Mouse (Mus musculus) T-helper 2 cell (primary cell): ENCODE results near the gene Olfr206.
"Not testable (repeated sequence)": the region's sequence is repeated elsewhere in the genome, so short reads cannot be mapped to it uniquely, and the experiment has no call there.

Experiments
- in situ Hi-C: fragments of 300-600 bp; cut with MboI, MseI; formaldehyde crosslinking; loops from one replicate; pipeline ENCODE4 v1.15.1; 2025; ENCODE audit warnings: high pct_unique_total_duplicates

The Olfr206 gene

DNA sequence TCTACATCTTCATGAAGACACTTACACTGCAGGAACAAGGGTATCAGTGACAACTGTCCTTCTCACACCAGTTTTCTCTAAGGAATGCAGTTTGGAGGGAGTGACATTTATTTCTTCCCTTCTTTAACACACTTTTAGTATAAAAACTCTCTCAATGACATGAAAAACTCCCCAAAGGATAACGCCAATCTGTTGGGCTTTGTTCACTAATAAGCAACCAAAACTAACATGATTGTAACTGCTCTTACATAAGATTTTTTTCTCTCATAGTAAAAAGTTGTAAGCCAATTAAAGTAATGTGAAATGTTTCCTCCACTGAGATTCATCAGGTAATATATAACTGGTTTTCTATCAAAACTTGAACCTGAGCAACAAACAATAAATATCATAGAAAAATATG is at the start of gene Olfr206:
TSS of gene Olfr206 (minus strand) at position 101 of the 400 bp plus-strand sequence.
- in situ Hi-C loops, result no loop called here

DNA sequence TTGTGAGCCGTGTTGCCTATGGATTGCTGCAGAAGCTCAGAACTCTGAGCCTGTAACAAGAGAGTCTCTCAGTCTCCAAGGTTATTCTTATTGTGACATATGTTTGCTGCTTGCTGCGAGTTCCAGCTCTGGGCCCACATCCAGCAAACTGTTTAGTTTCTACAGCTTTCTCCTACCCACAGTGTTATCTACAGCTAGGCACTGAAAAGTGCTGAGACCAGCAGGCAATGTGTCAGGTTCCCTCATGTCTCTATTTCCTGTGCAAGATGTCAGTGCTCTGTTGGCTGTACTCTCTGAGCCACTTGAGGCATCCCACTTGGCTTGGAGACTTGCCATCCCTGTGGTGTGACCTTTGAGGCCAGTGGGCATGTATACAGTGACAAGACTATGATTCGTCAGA is 44.3 kb upstream of the Olfr206 start:
- in situ Hi-C loops, result no loop called here

DNA sequence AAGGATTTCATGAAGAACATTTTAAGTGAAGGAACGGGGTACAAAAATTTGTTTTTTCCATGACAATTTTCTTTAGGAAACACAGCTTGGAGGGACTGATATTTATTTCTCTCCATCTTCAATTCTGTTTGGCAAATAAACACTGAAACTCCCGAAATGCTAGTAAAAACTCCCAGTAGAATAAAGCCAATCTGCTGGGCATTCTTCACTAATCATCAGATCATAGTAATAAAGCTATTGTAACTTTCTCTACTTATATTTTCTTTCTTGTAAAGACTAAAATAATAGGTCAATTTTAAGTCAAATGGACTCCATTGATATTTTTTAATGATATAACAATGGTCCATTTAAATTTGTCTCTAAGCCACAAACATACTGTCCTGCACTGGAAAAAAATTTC is 14.8 kb upstream of the Olfr206 start, which contains the start of gene Olfr209:
TSS of gene Olfr209 (minus strand) at position 101 of the 400 bp plus-strand sequence.
- in situ Hi-C loops, result no loop called here

DNA sequence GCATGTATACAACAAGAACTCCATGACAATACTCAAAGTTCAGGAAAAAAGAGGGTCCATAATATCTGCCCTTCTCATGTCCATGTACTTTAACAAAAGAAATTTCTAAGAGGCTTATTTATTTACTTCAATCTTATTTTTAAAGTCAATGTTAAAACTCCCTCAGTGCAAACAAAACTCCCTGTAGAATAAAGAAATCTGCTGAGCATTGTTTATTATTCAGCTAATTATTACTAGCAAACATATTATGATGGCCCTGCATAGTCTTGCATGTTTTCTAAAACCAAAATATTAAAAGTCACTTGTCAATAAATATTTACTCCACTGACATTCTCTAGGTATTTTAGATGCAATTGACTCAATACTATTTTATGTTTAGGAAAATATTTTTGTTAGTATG is 18.0 kb downstream of the Olfr206 start, which contains the start of gene Olfr205:
TSS of gene Olfr205 (minus strand) at position 101 of the 400 bp plus-strand sequence.
- in situ Hi-C loops, result no loop called here

DNA sequence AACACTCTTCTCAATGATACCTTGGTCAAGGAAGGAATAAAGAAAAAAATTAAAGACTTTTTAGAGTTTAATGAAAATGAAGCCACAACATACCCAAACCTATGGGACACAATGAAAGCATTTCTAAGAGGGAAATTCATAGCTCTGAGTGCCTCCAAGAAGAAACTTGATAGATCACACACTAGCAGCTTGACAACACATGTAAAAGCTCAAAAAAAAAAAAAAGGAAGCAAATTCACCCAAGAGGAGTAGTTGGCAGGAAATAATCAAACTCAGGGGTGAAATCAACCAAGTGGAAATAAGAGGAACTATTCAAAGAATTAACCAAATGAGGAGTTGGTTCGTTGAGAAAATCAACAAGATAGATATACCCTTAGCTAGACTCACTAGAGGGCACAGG is 25.8 kb downstream of the Olfr206 start:
- in situ Hi-C loops, result not testable (repeated sequence)

DNA sequence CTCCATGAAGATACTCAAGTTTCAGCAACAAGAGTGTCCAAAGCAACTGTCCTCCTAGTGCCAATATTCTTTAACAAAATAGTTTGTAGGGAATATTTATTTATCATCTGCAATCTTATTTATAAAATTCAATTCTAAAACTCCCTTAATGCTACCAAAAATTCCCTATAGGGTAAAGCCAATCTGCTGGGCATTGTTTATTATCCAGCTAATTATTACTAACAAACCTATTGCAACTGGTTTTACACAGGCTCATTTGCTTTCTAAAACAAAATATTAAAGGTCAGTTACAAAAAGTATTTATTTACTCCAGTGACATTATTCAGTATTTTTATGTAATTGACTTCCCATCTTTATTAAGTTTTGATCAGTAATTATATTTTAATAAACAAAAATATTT is 30.9 kb downstream of the Olfr206 start, which contains the start of gene Olfr204:
TSS of gene Olfr204 (minus strand) at position 101 of the 400 bp plus-strand sequence.
- in situ Hi-C loops, result no loop called here

DNA sequence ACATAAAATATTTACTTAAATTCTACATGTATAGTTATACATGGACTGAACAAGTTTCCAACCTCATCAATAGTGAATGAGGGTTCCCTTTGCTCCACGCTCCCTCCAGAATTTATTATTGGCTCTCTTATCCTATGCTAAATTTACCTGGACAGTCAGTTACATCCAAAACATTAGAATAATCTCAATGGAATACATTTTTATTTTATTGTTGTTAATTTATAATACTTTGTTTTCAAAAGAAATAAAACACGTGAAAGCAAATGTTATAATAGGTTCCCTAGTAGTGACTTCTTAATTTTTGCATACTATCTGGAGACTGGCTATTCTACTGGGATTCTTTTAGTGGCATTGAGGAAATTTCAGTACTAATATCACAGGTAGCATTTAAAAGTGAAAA is 50.5 kb downstream of the Olfr206 start, which contains the start of gene Olfr203:
TSS of gene Olfr203 (plus strand) at position 301 of the 400 bp plus-strand sequence.
- in situ Hi-C loops, result no loop called here
